Mouse (Mus musculus) hindbrain, embryonic 14.5 days (tissue): ENCODE data around the gene Gm9573. TPM values are rescaled to one million over a fixed set of nuclear protein-coding genes. Genes with fewer than 3 reads are reported as not detected.

ENCODE experiments used
- polyA plus RNA-seq: library from polyadenylated mRNA; unstranded; fragments of >200 nt; fragmentation: Nextera tagmentation; extraction: Ambion mirVana; gene quantifications from 2 replicates; pipeline ENCODE4 v1.2.1, GENCODE M21; 2014

Gm9573 gene
- polyA plus RNA-seq, 1 experiment from 2014 or later: not detected

Other genes with a start within 250 kb of the Gm9573 start
- 0.59 and 0.74 TPM in 2 replicates for gene H2-Q4, start 247.0 kb downstream of the Gm9573 start, polyA plus RNA-seq
- gene H2-Q6, start 201.8 kb downstream of the Gm9573 start, polyA plus RNA-seq: 0.44 and 0.71 TPM in 2 replicates
- 2.8 and 2.9 TPM in 2 replicates for gene H2-Q7, start 187.5 kb downstream of the Gm9573 start, polyA plus RNA-seq
- gene H2-Q10, start 156.5 kb downstream of the Gm9573 start, polyA plus RNA-seq: not detected in 2 replicates
- gene Pou5f1, start 120.6 kb downstream of the Gm9573 start, polyA plus RNA-seq: not detected in 2 replicates
- gene Tcf19, start 109.8 kb downstream of the Gm9573 start, polyA plus RNA-seq: 12.3 and 16.5 TPM in 2 replicates
- gene Cchcr1, start 109.5 kb downstream of the Gm9573 start, polyA plus RNA-seq: 2.8 and 3.5 TPM in 2 replicates
- 0.26 and 0.72 TPM in 2 replicates for gene Psors1c2, start 93.4 kb downstream of the Gm9573 start, polyA plus RNA-seq
- 0.22 and 0.25 TPM in 2 replicates for gene Cdsn, start 74.5 kb downstream of the Gm9573 start, polyA plus RNA-seq
- gene 2300002M23Rik, start 59.2 kb downstream of the Gm9573 start, polyA plus RNA-seq: not detected in 2 replicates
- gene Sfta2, start 25.1 kb downstream of the Gm9573 start, polyA plus RNA-seq: not detected in 2 replicates
- 0.09 TPM in 1 of 2 replicates, not detected in the other for gene Mucl3, start 17.1 kb upstream of the Gm9573 start, polyA plus RNA-seq
- 14.8 and 14.9 TPM in 2 replicates for gene Vars2, start 41.0 kb upstream of the Gm9573 start, polyA plus RNA-seq
- gene Gtf2h4, start 47.1 kb upstream of the Gm9573 start, polyA plus RNA-seq: 21.3 and 22.8 TPM in 2 replicates
- 62.7 and 72.5 TPM in 2 replicates for gene Ddr1, start 78.0 kb upstream of the Gm9573 start, polyA plus RNA-seq
- gene Ier3, start 195.0 kb upstream of the Gm9573 start, polyA plus RNA-seq: 6.6 and 7.5 TPM in 2 replicates
- 86.3 and 96.6 TPM in 2 replicates for gene Flot1, start 196.6 kb upstream of the Gm9573 start, polyA plus RNA-seq
- gene Tubb5, start 211.7 kb upstream of the Gm9573 start, polyA plus RNA-seq: 1,664 and 1,709 TPM in 2 replicates
- 9.2 and 10.7 TPM in 2 replicates for gene Mdc1, start 214.9 kb upstream of the Gm9573 start, polyA plus RNA-seq
- gene Nrm, start 234.7 kb upstream of the Gm9573 start, polyA plus RNA-seq: 18.2 and 20.3 TPM in 2 replicates
- gene Ppp1r18, start 239.0 kb upstream of the Gm9573 start, polyA plus RNA-seq: 18.8 and 20.7 TPM in 2 replicates